Mouse (Mus musculus) liver, postnatal 0 days (tissue): ENCODE results near the gene Pxn.
"Not testable (repeated sequence)": the region's sequence is repeated elsewhere in the genome, so short reads cannot be mapped to it uniquely, and the experiment has no call there.

ENCODE experiments used
- CTCF ChIP-seq: sonication (generic); IDR thresholded peaks from 2 replicates; pipeline ENCODE4 v1.5.1; 2016; ENCODE audit warnings: antibody characterized with exemption, low read depth
- EP300 ChIP-seq: IDR thresholded peaks from 2 replicates; pipeline ENCODE4 v1.6.1; 2016; ENCODE audit warnings: antibody characterized with exemption, low read depth, mild to moderate bottlenecking

GRCm38 (mm10) chr5:115577686-115578085 is 71.2 kb downstream of the Pxn start:
- not testable (repeated sequence) for TF ChIP-seq CTCF, EP300
